Mouse (Mus musculus) hindbrain, embryonic 10.5 days (tissue): ENCODE results near the gene 1110008P14Rik. TPM values are rescaled to one million over a fixed set of nuclear protein-coding genes. Genes with fewer than 3 reads are reported as not detected.

ENCODE experiments used
- DNase-seq: peaks from one replicate; pipeline ENCODE4 v3.0.0-alpha.2; 2017; ENCODE audit warnings: low spot score
- H3K27ac ChIP-seq: fragments of 300-500 bp; sonication (generic); 2 replicates; pipeline ENCODE4 v1.5.1; 2016; ENCODE audit warnings: mild to moderate bottlenecking, moderate library complexity
- H3K27me3 ChIP-seq: fragments of 300-500 bp; sonication (generic); 2 replicates; pipeline ENCODE4 v1.6.1; 2016; ENCODE audit warnings: mild to moderate bottlenecking; ENCODE audit not compliant: poor library complexity, insufficient read depth, severe bottlenecking
- H3K36me3 ChIP-seq: fragments of 300-500 bp; sonication (generic); 2 replicates; pipeline ENCODE4 v1.6.1; 2016; ENCODE audit warnings: mild to moderate bottlenecking, moderate library complexity
- H3K4me1 ChIP-seq: fragments of 300-500 bp; sonication (generic); replicated peaks from 2 replicates; pipeline ENCODE4 v1.6.1; 2016; ENCODE audit warnings: mild to moderate bottlenecking
- H3K4me3 ChIP-seq: fragments of 300-500 bp; sonication (generic); 2 replicates; pipeline ENCODE4 v1.5.1; 2016; ENCODE audit warnings: mild to moderate bottlenecking, moderate library complexity
- H3K9me3 ChIP-seq: fragments of 300-500 bp; sonication (generic); 2 replicates; pipeline ENCODE4 v1.6.1; 2016; ENCODE audit warnings: mild to moderate bottlenecking, moderate library complexity
- WGBS: fragments of 180-500 bp; shearing (Covaris S2); methylation state at CpG from one replicate; pipeline ENCODE4 v1.1.7; 2016; 5-methylcytosine and 5-hydroxymethylcytosine counted together
- polyA plus RNA-seq: library from polyadenylated mRNA; unstranded; fragments of >200 nt; fragmentation: Nextera tagmentation; extraction: Ambion mirVana; gene quantifications from 2 replicates; pipeline ENCODE4 v1.2.1, GENCODE M21; 2016

The 1110008P14Rik gene
- polyA plus RNA-seq, 1 experiment from 2014 or later, result 66.7 TPM

- Histone ChIP-seq H3K27ac (no peak overlapping the region), H3K4me3 (no peak overlapping the region), H3K4me1 (peaks cover 16% of the 10 kb centered on the region), H3K27me3 (peaks cover 20% of the 10 kb centered on the region), H3K36me3 (0 out of 2 replicates have a peak, but pooled peaks cover under 1% of the 10 kb centered on the region), H3K9me3 (no peaks in the 10 kb centered on the region)
- 90% methylated on average over 2 of the region's 2 CpGs for WGBS
- no peak for DNase-seq
Observed at GRCm38 (mm10) chr2:32343351-32343671, 38.4 kb downstream of the 1110008P14Rik start.

- H3K27ac ChIP-seq, result peak overlapping the region; percentile 59; the same call in 1 of the 2 replicates
- WGBS, result 69% methylated on average over 6 of the region's 6 CpGs
Observed at GRCm38 (mm10) chr2:32342539-32343350, 39.0 kb downstream of the 1110008P14Rik start.

GRCm38 (mm10) chr2:32342039-32342438, 39.7 kb downstream of the 1110008P14Rik start:
- H3K4me1 ChIP-seq, result peaks cover 16% of the 10 kb centered on the region
- WGBS, result 87% methylated on average over 4 of the region's 4 CpGs
- no peak for DNase-seq
- H3K36me3 ChIP-seq, result peaks cover 9% of the 10 kb centered on the region; the same call in 1 of the 2 replicates
- no peak overlapping the region for H3K4me3 ChIP-seq
- H3K9me3 ChIP-seq, result no peaks in the 10 kb centered on the region
- H3K27ac ChIP-seq, result no peak overlapping the region
- H3K27me3 ChIP-seq, result peaks cover 28% of the 10 kb centered on the region

More at GRCm38 (mm10) chr2:32342539-32343350, 39.0 kb downstream of the 1110008P14Rik start:
- Histone ChIP-seq H3K27me3 (peaks cover 22% of the 10 kb centered on the region), H3K9me3 (no peaks in the 10 kb centered on the region), H3K4me3 (no peak overlapping the region), H3K4me1 (peaks cover 16% of the 10 kb centered on the region), H3K36me3 (peaks cover 6% of the 10 kb centered on the region; the same call in 1 of the 2 replicates)
- DNase-seq, result no peak

- H3K27ac ChIP-seq, result no peak overlapping the region
- DNase-seq, result no peak
- peaks cover 32% of the 10 kb centered on the region for H3K27me3 ChIP-seq
- H3K36me3 ChIP-seq, result peaks cover 9% of the 10 kb centered on the region; the same call in 1 of the 2 replicates
- no peak overlapping the region for H3K4me3 ChIP-seq
- WGBS, result 84% methylated on average over 4 of the region's 4 CpGs
- peaks cover 16% of the 10 kb centered on the region for H3K4me1 ChIP-seq
- no peaks in the 10 kb centered on the region for H3K9me3 ChIP-seq
Observed at GRCm38 (mm10) chr2:32341634-32341939, 40.2 kb downstream of the 1110008P14Rik start.

GRCm38 (mm10) chr2:32340836-32341633, 40.7 kb downstream of the 1110008P14Rik start:
- no peak for DNase-seq
- no peak overlapping the region for H3K4me3 ChIP-seq
- peaks cover 20% of the 10 kb centered on the region for H3K4me1 ChIP-seq
- 84% methylated on average over 13 of the region's 13 CpGs for WGBS
- no peaks in the 10 kb centered on the region for H3K9me3 ChIP-seq
- H3K36me3 ChIP-seq, result peaks cover 11% of the 10 kb centered on the region; the same call in 1 of the 2 replicates
- no peak overlapping the region for H3K27ac ChIP-seq
- H3K27me3 ChIP-seq, result peaks cover 38% of the 10 kb centered on the region

GRCm38 (mm10) chr2:32339912-32340642, 41.7 kb downstream of the 1110008P14Rik start:
- DNase-seq, result no peak
- 38% methylated on average over 26 of the region's 26 CpGs for WGBS
- H3K9me3 ChIP-seq, result no peaks in the 10 kb centered on the region
- H3K4me3 ChIP-seq, result no peak overlapping the region
- peaks cover 47% of the 10 kb centered on the region for H3K27me3 ChIP-seq
- H3K36me3 ChIP-seq, result peaks cover 21% of the 10 kb centered on the region; the same call in 1 of the 2 replicates
- H3K4me1 ChIP-seq, result peaks cover 24% of the 10 kb centered on the region
- H3K27ac ChIP-seq, result no peak overlapping the region

- DNase-seq, result no peak
- Histone ChIP-seq H3K36me3 (peaks cover 29% of the 10 kb centered on the region; the same call in 1 of the 2 replicates), H3K27me3 (peaks cover 59% of the 10 kb centered on the region), H3K27ac (no peak overlapping the region), H3K4me1 (peaks cover 19% of the 10 kb centered on the region), H3K9me3 (no peaks in the 10 kb centered on the region), H3K4me3 (no peak overlapping the region)
- WGBS, result 52% methylated on average over 15 of the region's 15 CpGs
Observed at GRCm38 (mm10) chr2:32335888-32336287, 45.9 kb downstream of the 1110008P14Rik start.

- H3K27me3 ChIP-seq, result peaks cover 38% of the 10 kb centered on the region
- H3K4me3 ChIP-seq, result no peak overlapping the region
- no peak for DNase-seq
- H3K9me3 ChIP-seq, result no peaks in the 10 kb centered on the region
- no peak overlapping the region for H3K27ac ChIP-seq
- WGBS, result 89% methylated on average over 5 of the region's 5 CpGs
- peaks cover 20% of the 10 kb centered on the region; the same call in 1 of the 2 replicates for H3K36me3 ChIP-seq
- H3K4me1 ChIP-seq, result peaks cover 37% of the 10 kb centered on the region
Observed at GRCm38 (mm10) chr2:32332159-32332558, 49.6 kb downstream of the 1110008P14Rik start.

GRCm38 (mm10) chr2:32329531-32329930, 52.2 kb downstream of the 1110008P14Rik start:
- Histone ChIP-seq H3K4me3 (no peak overlapping the region), H3K27me3 (peaks cover 12% of the 10 kb centered on the region), H3K27ac (peak overlapping the region; percentile 74), H3K4me1 (peaks cover 36% of the 10 kb centered on the region), H3K36me3 (peaks cover 4% of the 10 kb centered on the region; the same call in 1 of the 2 replicates), H3K9me3 (no peaks in the 10 kb centered on the region)
- 48% methylated on average over 6 of the region's 6 CpGs for WGBS
- no peak for DNase-seq

- WGBS, result 24% methylated on average over 13 of the region's 13 CpGs
- H3K4me1 ChIP-seq, result peaks cover 36% of the 10 kb centered on the region
- no peak overlapping the region for H3K4me3 ChIP-seq
- peak overlapping the region; percentile 74 for H3K27ac ChIP-seq
- no peaks in the 10 kb centered on the region for H3K9me3 ChIP-seq
- H3K27me3 ChIP-seq, result peaks cover 7% of the 10 kb centered on the region
- H3K36me3 ChIP-seq, result peaks cover under 1% of the 10 kb centered on the region; the same call in 1 of the 2 replicates
- peak; percentile 48 for DNase-seq
Observed at GRCm38 (mm10) chr2:32328911-32329460, 52.8 kb downstream of the 1110008P14Rik start.

GRCm38 (mm10) chr2:32327200-32327599, 54.5 kb downstream of the 1110008P14Rik start:
- H3K9me3 ChIP-seq, result no peaks in the 10 kb centered on the region
- no peak overlapping the region for H3K27ac ChIP-seq
- no peak overlapping the region for H3K4me3 ChIP-seq
- no peaks in the 10 kb centered on the region; the same call in 1 of the 2 replicates for H3K36me3 ChIP-seq
- peaks cover 38% of the 10 kb centered on the region for H3K4me1 ChIP-seq
- WGBS, result 88% methylated on average over 4 of the region's 4 CpGs
- no peak for DNase-seq
- no peaks in the 10 kb centered on the region for H3K27me3 ChIP-seq
